Mouse (Mus musculus): ENCODE data around the gene Spo11.

GRCm38 (mm10) chr2:172974701-172975100 lies 2.8 kb upstream of the Spo11 start:
- TF ChIP-seq CTCF (IDR thresholded peaks at IDR 0.05; ENCODE audit: low read depth, low read length) (no peak), POLR2A (IDR thresholded peaks at IDR 0.05; ENCODE audit: insufficient read depth, low read length) (no peak), EP300 (IDR thresholded peaks at IDR 0.05; ENCODE audit: insufficient read depth, low read depth, low read length) (no peak)

All from ES-Bruce4 (cell line).